Mouse (Mus musculus) thymus, adult 2 months (tissue): ENCODE results near the gene Tars2.

Experiments used
- CTCF ChIP-seq: fragments of 200-500 bp; IDR thresholded peaks from 2 replicates; pipeline ENCODE4 v1.5.1; 2012; ENCODE audit warnings: mild to moderate bottlenecking, control low read depth, low read length, moderate library complexity, borderline replicate concordance; ENCODE audit not compliant: control insufficient read depth, poor library complexity, insufficient read depth; ENCODE audit errors: extremely low read depth
- POLR2A ChIP-seq: fragments of 200-500 bp; IDR thresholded peaks from 2 replicates; pipeline ENCODE4 v1.6.1; 2012; ENCODE audit warnings: mild to moderate bottlenecking, low read length, control low read depth, moderate library complexity; ENCODE audit not compliant: control insufficient read depth, poor library complexity, insufficient read depth; ENCODE audit errors: extremely low read depth

DNA sequence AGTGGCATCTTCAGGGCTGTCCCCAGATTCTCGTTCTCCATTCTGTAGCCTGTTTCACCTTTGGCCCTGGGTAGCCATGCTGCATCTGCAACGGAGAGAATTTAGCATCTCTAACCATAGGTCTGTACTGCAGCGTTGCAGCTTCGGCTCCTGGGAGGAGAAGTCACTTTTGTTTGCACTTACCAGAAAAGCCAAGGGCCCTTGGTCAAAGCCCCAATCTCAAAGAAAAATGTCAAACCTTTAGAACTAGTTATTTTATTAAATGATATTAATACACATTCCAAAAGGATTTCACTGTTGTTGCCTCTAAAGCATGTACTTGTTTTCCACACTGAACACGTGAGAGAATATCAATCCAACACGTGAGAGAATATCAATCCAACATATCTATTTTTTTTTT, at the start of gene Tars2:
- no peak for TF ChIP-seq CTCF
- TF ChIP-seq POLR2A = no peak
